23 mouse cellular contexts compared by ENCODE assay signal in the genomic region with DNA sequence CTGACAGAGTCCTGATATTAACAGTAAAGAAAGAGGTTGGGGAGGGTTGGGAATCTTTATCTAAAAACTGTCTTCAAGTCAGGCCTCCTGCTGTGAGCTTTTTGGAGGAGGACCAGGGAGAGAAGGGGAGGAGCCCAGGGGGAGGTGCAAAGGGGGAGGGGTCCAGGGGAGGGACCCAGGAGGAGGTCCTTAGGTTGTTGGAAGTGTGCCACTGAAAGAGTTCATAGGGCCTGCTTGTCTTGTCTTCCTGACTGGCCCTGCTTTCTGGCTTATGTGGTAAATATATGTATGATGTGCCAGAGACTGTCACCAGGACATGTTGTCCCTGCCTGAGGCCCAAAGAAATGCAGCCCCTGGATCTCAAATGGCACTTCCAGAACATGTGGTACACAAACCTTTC. TPM values are rescaled to one million over a fixed set of nuclear protein-coding genes. Genes with fewer than 3 reads are reported as not detected.
DNase-seq lines count a peak whose midpoint lies in the region; ATAC-seq lines count a peak whose summit lies in the region.
"Had no signal": no experiment of that assay in that cellular context is flagged by ENCODE, and none has a peak within 500 bp of the region (broad histone marks: within the 10 kb centered on the region; RNA-seq: fewer than 3 reads in every experiment).

No protein-coding gene starts in this region.

- ATAC-seq in liver, embryonic 12.5 days, result peak; percentile 66
- no peak for ATAC-seq in intestine, embryonic 15.5 days
- ATAC-seq: forebrain, embryonic 16.5 days had no signal

- no peak overlapping the region for H3K4me3 ChIP-seq in liver, embryonic 12.5 days
- no peak overlapping the region for H3K4me3 ChIP-seq in intestine, embryonic 15.5 days (replicated peaks)
- H3K4me3 ChIP-seq: embryonic facial prominence, embryonic 12.5 days; heart, adult 2 months; hindbrain, embryonic 13.5 days; limb, embryonic 13.5 days; neural tube, embryonic 12.5 days had no signal

- no peaks in the 10 kb centered on the region for H3K9me3 ChIP-seq in liver, embryonic 12.5 days (replicated peaks)
- no peaks in the 10 kb centered on the region for H3K9me3 ChIP-seq in intestine, embryonic 15.5 days
- H3K9me3 ChIP-seq: embryonic facial prominence, embryonic 12.5 days; hindbrain, embryonic 13.5 days; neural tube, embryonic 12.5 days had no signal

- DNase-seq in 3134 (ENCODE audit: extremely low read depth, insufficient read length, low spot score) (peak; percentile 32), 416B (ENCODE audit: low read depth) (peak; percentile 50), ZHBTc4 (ENCODE audit: low read depth, low spot score) (peak; percentile 80)
- DNase-seq in frontal cortex, adult 2 months (ENCODE audit: extremely low spot score in 1 of 2, low spot score in 1 of 2), result no peak
- no peak for DNase-seq in spleen, postnatal 36 days (ENCODE audit: low spot score in 2 of 2)
- DNase-seq in adrenal gland, postnatal 25 days, result no peak
- DNase-seq: cerebellum, adult 11-12 months; cerebellum, postnatal 36 days; gastrocnemius, postnatal 14 days; heart, adult 2 months; kidney, postnatal 25 days; layer of hippocampus, adult 9-11 months; lung, postnatal 10 days; right cerebral cortex, postnatal 14 days; thymus, postnatal 14 days had no signal

- H3K4me1 ChIP-seq in liver, embryonic 12.5 days, result peaks cover 10% of the 10 kb centered on the region
- no peaks in the 10 kb centered on the region for H3K4me1 ChIP-seq in intestine, embryonic 15.5 days (replicated peaks)
- H3K4me1 ChIP-seq: embryonic facial prominence, embryonic 12.5 days; neural tube, embryonic 12.5 days had no signal

- no peak overlapping the region for H3K4me2 ChIP-seq in liver, embryonic 12.5 days
- H3K4me2 ChIP-seq in intestine, embryonic 15.5 days (replicated peaks), result no peak overlapping the region
- H3K4me2 ChIP-seq: embryonic facial prominence, embryonic 12.5 days; hindbrain, embryonic 13.5 days; limb, embryonic 13.5 days; neural tube, embryonic 12.5 days had no signal

- H3K27ac ChIP-seq in liver, embryonic 12.5 days, result no peak overlapping the region
- H3K27ac ChIP-seq in intestine, embryonic 15.5 days, result no peak overlapping the region
- H3K27ac ChIP-seq: embryonic facial prominence, embryonic 12.5 days; heart, adult 2 months; hindbrain, embryonic 13.5 days; limb, embryonic 13.5 days; neural tube, embryonic 12.5 days; stomach, postnatal 0 days had no signal

- H3K27me3 ChIP-seq in liver, embryonic 12.5 days (replicated peaks), result no peaks in the 10 kb centered on the region
- H3K27me3 ChIP-seq in intestine, embryonic 15.5 days (replicated peaks), result peaks cover 4% of the 10 kb centered on the region; the same call in 1 of the 2 replicates
- H3K27me3 ChIP-seq: embryonic facial prominence, embryonic 12.5 days; limb, embryonic 13.5 days; neural tube, embryonic 12.5 days had no signal

- no peak overlapping the region for H3K9ac ChIP-seq in liver, embryonic 12.5 days
- H3K9ac ChIP-seq in intestine, embryonic 15.5 days, result no peak overlapping the region
- H3K9ac ChIP-seq: embryonic facial prominence, embryonic 12.5 days; hindbrain, embryonic 13.5 days; limb, embryonic 13.5 days; neural tube, embryonic 12.5 days had no signal

- H3K36me3 ChIP-seq in liver, embryonic 12.5 days, result peaks cover 59% of the 10 kb centered on the region
- no peaks in the 10 kb centered on the region for H3K36me3 ChIP-seq in intestine, embryonic 15.5 days
- H3K36me3 ChIP-seq: embryonic facial prominence, embryonic 12.5 days; hindbrain, embryonic 13.5 days; limb, embryonic 13.5 days; neural tube, embryonic 12.5 days had no signal

RNA-seq across cellular contexts. Expression of a gene that starts 49.2 kb away (rescaled TPM):
- polyA plus RNA-seq in liver, embryonic 12.5 days (2016; fragmentation: Nextera tagmentation; extraction: Ambion mirVana), result 2.1 and 2.5 TPM in 2 replicates
- polyA plus RNA-seq in frontal cortex, adult 2 months (2012; rRNA removed), result 0.76 and 0.92 TPM in 2 replicates
- 8.6 and 14.8 TPM in 2 replicates for total RNA-seq in adrenal gland, postnatal 25 days (2021)
- polyA plus RNA-seq in intestine, embryonic 15.5 days (2015; fragmentation: Nextera tagmentation; extraction: Ambion mirVana), result 0.50 and 0.76 TPM in 2 replicates

Comparison
In these comparisons a context has a peak if more than half of its experiments do, and no peak if none do; other contexts are left out.
1. DNase-seq: peak in 3134 (single experiment), 416B (single experiment) and ZHBTc4 (single experiment); none in frontal cortex, adult 2 months (0 of 2), spleen, postnatal 36 days (0 of 2) and adrenal gland, postnatal 25 days (single experiment).